Mouse (Mus musculus) heart, adult 18-20 months (tissue): ENCODE measurements around the gene Pgrmc1. TPM values are rescaled to one million over a fixed set of nuclear protein-coding genes. Genes with fewer than 3 reads are reported as not detected.

Source experiments
- DNase-seq, 2 experiments: peaks; one replicate each; pipeline ENCODE4 v3.0.0; 2021 to 2022; ENCODE audit warnings: mixed read lengths in 1 of 2
- total RNA-seq, 2 experiments: library from RNA; stranded (reverse); gene quantifications; 2 replicates each; pipeline ENCODE4 v1.2.3; 2021

Gene Pgrmc1
- total RNA-seq, 2 experiments from 2014 or later = 20.8 to 28.4 TPM

GRCm38 (mm10) chrX:36602926-36603325 lies 4.9 kb downstream of the Pgrmc1 start:
- no peak for DNase-seq

GRCm38 (mm10) chrX:36604040-36604439 lies 6.0 kb downstream of the Pgrmc1 start:
- no peak for DNase-seq

GRCm38 (mm10) chrX:36609117-36609516 lies 11.1 kb downstream of the Pgrmc1 start:
- DNase-seq = no peak

GRCm38 (mm10) chrX:36628102-36628501 lies 30.1 kb downstream of the Pgrmc1 start:
- DNase-seq = peak; percentile 2 to 10

- DNase-seq = no peak
Measured at GRCm38 (mm10) chrX:36630771-36631170, 32.8 kb downstream of the Pgrmc1 start.

GRCm38 (mm10) chrX:36640046-36640445 lies 42.0 kb downstream of the Pgrmc1 start:
- no peak for DNase-seq

GRCm38 (mm10) chrX:36644657-36645551 lies 46.9 kb downstream of the Pgrmc1 start, which contains the start of gene Akap17b:
Akap17b (minus strand) TSS chrX:36645395.
- peak; percentile 83 to 90 for DNase-seq

Other genes starting within 250 kb of the Pgrmc1 start
- not detected for gene Gm6268, start 196.9 kb upstream of the Pgrmc1 start, total RNA-seq
- not detected for gene Gm14569, start 106.4 kb upstream of the Pgrmc1 start, total RNA-seq
- 1 to 10 TPM; 2.4 to 2.6 TPM for gene Akap17b, start 47.2 kb downstream of the Pgrmc1 start, total RNA-seq
- under 1 TPM in 1 of 2 experiments, not detected in 1; 0.26 TPM for gene Slc25a43, start 145.5 kb downstream of the Pgrmc1 start, total RNA-seq
- gene Slc25a5, start 197.4 kb downstream of the Pgrmc1 start, total RNA-seq = 100 to 1,000 TPM; 369 to 422 TPM